Mouse (Mus musculus) olfactory bulb, adult 2 months (tissue): ENCODE measurements around the gene Atp5d. TPM values are rescaled to one million over a fixed set of nuclear protein-coding genes. Genes with fewer than 3 reads are reported as not detected.

ENCODE experiments used
- H3K27ac ChIP-seq: fragments of 200-500 bp; 2 replicates; pipeline ENCODE4 v1.5.1; 2012; ENCODE audit warnings: low read depth, low read length; ENCODE audit not compliant: insufficient read depth
- H3K4me1 ChIP-seq: fragments of 200-500 bp; 2 replicates; pipeline ENCODE4 v1.6.1; 2012; ENCODE audit warnings: low read length; ENCODE audit not compliant: control insufficient read depth, insufficient read depth
- H3K4me3 ChIP-seq: fragments of 200-500 bp; 2 replicates; pipeline ENCODE4 v1.5.1; 2012; ENCODE audit warnings: mild to moderate bottlenecking, low read depth, low read length, moderate library complexity; ENCODE audit not compliant: insufficient read depth
- CTCF ChIP-seq: fragments of 200-500 bp; IDR thresholded peaks from 2 replicates; pipeline ENCODE4 v1.5.1; 2012; ENCODE audit warnings: low read depth, mild to moderate bottlenecking, low read length, moderate library complexity; ENCODE audit not compliant: insufficient read depth
- POLR2A ChIP-seq: fragments of 200-500 bp; IDR thresholded peaks from 2 replicates; pipeline ENCODE4 v1.6.1; 2012; ENCODE audit warnings: mild to moderate bottlenecking, low read depth, low read length, moderate library complexity; ENCODE audit not compliant: insufficient read depth
- WGBS: fragments of 180-500 bp; shearing (Covaris S2); methylation state at CpG from one replicate; pipeline ENCODE4 v1.1.7; 2018; 5-methylcytosine and 5-hydroxymethylcytosine counted together
- polyA plus RNA-seq: library from polyadenylated mRNA; stranded (reverse); fragments of >200 nt; gene quantifications from 2 replicates; pipeline ENCODE4 v1.2.4, GENCODE M21; 2012; ENCODE audit warnings: low replicate concordance; ENCODE audit not compliant: missing spikeins, insufficient read depth, insufficient read length

The Atp5d gene
- polyA plus RNA-seq, 1 experiment, result not detected

DNA sequence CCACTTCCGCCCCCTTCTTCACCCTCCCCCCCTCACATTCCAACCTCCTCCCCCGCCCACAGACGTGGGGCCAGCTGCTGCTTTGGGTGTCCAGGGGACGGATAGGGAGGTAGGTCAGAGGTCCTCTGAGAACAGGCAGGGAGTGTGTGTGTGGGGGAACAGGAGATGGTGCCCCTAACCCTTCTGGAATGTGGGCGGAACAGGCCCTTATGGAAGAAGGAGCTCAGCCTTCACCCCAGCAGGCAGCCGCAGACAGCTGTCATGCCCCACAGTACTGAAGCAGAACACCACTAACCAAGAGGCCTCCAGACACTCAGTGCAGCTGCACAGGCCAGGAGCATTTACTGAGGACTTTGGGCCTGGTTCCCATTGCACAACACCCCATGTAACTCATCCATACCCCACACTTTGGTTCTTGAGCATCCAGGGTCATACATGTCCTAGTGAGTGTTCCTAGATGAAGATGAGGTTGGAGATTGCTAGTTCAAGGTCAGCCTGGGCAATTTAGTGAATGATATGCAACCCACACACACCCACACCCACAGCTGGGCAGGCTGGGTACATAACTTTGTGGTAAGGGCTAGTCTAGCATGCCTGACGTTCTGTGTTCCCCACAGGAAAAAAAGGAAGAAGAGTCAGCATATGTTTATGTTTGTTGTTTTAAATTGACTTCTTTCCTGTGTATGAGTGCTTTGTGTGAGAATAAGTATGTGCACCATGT is 23.2 kb downstream of the Atp5d start:
- no peak overlapping the region for H3K4me3 ChIP-seq
- 29% methylated on average over 7 of the region's 7 CpGs for WGBS
- H3K4me1 ChIP-seq, result peaks cover 83% of the 10 kb centered on the region
- peak overlapping the region; percentile 57 for H3K27ac ChIP-seq
- no peak for TF ChIP-seq CTCF
- TF ChIP-seq POLR2A, result no peak

DNA sequence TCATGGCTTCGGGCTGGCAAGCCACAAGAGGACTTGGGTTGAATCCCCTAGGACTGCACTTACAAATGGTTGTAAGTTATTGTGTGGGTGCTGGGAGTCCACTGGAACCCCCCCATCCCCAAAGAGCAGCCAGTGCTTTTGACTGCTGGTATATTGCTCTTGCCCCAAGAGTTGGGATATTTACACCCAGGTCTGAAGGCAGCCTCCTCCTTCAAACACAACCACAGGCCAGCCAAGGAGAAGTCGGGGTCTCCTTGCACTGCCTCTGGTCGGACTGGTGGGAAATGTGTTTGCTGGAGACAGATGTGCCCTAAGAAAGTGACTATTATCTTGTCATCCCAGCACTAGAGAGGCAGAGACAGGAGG is 23.8 kb downstream of the Atp5d start:
- WGBS, result 73% methylated on average over 3 of the region's 3 CpGs
- no peak for TF ChIP-seq POLR2A
- no peak for TF ChIP-seq CTCF
- no peak overlapping the region for H3K4me3 ChIP-seq
- H3K27ac ChIP-seq, result peak overlapping the region; percentile 57; the same call in 1 of the 2 replicates
- peaks cover 77% of the 10 kb centered on the region for H3K4me1 ChIP-seq

DNA sequence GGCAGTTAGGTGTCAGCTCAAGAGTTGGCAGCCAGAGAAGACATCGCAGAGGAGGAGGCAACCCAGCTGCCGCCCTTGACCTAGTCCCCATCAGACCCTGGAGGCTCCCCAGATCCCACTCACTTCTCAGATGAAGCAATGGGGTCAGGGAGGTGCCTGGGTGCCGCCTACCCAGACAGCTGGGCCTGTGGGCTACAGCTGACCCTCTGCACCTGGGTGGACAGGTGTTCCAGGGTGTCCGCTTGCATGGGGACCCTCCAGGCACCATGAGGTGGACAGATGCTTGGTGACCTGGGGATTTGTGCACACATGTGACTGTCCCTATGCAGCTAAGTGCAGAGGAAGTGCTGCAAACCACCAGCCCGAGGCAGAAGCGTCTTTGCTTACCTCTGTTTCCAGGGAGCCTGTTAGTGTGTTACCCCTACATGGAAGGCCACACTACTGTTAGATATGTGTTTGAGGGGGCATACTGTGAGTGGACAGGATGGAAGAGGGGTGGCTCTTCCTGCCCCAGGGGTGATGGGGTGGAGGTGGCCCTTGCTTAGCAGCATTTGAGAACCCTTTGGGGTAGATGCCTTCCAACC is 24.4 kb downstream of the Atp5d start:
- WGBS, result 82% methylated on average over 6 of the region's 6 CpGs
- no peak for TF ChIP-seq CTCF
- TF ChIP-seq POLR2A, result no peak
- H3K4me1 ChIP-seq, result peaks cover 74% of the 10 kb centered on the region
- no peak overlapping the region for H3K4me3 ChIP-seq
- H3K27ac ChIP-seq, result peak overlapping the region; percentile 57; the same call in 1 of the 2 replicates

DNA sequence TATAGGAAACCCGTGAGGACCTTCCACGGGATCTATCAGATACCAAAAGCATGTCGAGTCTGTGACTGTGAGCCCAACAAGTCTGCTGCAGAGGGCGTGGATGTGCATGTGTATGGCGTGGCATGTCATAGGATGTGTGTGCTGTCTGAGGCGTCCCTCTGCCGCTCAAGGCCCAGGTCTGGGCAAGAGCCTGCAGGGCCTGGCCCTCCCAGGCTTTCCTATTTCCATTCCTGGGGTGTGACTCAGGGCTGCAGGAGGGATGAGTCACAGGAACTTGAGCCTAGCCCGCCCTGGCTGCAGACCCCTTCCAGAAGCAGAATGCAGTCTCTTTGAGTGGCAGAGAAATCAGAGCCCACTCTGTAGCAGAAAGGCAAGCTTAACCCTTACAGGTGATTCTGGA is 25.3 kb downstream of the Atp5d start:
- TF ChIP-seq POLR2A, result no peak
- Histone ChIP-seq H3K4me1 (peaks cover 66% of the 10 kb centered on the region), H3K27ac (peak overlapping the region; percentile 63), H3K4me3 (no peak overlapping the region)
- WGBS, result 44% methylated on average over 8 of the region's 8 CpGs

DNA sequence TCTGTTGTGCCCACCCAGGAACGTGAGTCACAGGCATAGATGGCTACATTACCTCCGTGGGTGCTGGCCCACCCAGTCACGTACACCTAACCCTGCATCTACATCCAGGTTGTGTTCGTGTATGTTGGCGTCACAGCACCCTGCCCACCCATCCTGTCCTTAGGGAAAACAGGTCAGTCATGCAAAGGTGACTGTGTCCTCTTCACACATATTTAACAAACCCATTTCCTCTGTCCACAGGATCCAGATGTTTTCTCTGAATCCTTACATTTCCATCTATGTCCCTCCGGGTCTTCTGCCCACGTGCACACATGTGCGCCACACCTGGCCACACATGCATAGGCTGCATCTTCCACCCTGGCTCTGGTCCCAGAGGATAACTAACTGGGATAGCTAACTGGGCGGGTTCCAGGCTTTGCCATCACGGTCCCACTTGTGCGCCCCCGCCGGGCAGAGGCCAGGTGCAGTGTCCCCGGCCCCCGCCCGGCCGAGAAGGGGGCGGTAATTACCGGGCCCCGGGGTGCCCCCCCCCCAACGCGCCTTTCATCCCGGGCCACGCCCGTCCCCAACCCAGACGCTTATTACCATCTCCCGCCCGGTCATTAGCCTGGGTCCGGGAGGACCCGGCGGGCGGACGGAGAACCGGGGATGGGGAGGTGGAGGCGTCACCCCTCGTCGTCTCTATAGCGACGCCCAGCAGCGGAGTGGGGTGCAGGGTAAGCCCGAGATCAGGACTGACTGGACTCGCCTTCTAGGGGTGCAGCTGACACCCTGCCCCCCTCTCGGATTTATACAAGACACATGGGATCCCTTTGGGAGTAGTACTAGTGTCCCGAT is 25.9 kb downstream of the Atp5d start:
- Histone ChIP-seq H3K27ac (peak overlapping the region; percentile 83), H3K4me1 (peaks cover 60% of the 10 kb centered on the region), H3K4me3 (peak overlapping the region; percentile 48)
- TF ChIP-seq CTCF (no peak), POLR2A (no peak)
- 5% methylated on average over 44 of the region's 44 CpGs for WGBS

DNA sequence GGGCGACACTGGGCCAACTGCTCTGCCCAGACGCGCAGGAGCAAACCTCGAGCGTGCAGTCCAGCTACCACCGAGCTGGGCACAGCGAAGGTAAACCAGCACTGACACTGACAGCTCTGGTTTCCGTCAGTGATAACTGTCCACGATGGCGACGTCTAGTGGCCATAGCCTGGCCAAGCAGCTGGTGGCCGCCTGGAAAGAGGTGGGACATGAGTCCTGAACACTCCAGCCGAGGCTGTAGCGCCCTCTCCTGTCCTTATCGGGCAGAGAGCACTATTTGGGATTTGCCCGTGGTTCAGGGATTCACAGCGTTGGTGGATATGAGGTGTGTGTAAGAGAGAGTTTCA is 26.5 kb downstream of the Atp5d start:
- Histone ChIP-seq H3K4me1 (peaks cover 61% of the 10 kb centered on the region), H3K4me3 (peak overlapping the region; percentile 48), H3K27ac (peak overlapping the region; percentile 87)
- TF ChIP-seq POLR2A (no peak), CTCF (peak; percentile 94)
- 0% methylated on average over 17 of the region's 17 CpGs for WGBS

DNA sequence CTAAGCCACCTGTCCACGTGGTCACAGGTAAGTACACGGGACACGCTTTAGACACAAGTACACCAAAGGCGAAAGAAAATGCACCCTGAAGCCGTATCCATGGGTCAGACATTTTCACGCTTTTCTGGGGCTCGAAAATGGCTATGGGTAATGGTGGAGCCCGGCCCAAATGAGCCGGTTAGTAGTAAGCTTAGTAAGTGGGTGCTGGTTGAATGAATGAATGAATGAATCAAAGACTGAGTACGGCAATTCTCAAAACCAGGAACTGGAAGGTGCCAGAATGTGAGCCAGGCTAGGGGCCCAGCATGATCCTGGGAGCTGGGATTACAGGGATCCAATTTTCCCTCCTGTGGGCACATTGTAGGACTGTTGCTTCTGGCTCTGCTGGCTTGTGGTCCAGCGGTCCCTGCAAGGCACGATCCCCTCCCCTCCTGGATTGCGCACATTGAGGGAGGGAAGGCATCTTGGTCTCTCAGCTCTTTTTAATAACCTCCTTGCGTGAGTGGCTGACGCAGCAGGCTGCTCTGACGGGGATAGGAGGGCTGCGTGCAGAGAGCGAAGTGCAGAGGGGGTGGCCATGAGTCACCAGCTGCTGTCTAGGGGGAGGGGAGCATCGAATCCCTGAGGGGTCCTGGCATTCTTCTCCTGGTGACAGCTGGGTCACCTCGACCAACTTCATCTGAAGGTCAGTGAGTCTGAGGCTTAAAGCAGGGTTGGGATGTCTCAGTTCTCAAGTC is 27.1 kb downstream of the Atp5d start, which contains the start of gene Cirbp:
Gene Cirbp (plus strand): TSS at position 594 of the 737 bp plus-strand sequence.
- Histone ChIP-seq H3K27ac (peak within 1 kb of the TSS; percentile 87), H3K4me3 (peak within 1 kb of the TSS; percentile 48), H3K4me1 (peaks cover 61% of the 10 kb centered on the region)
- TF ChIP-seq CTCF (no peak), POLR2A (no peak)
- 8% methylated on average over 20 of the region's 20 CpGs for WGBS

DNA sequence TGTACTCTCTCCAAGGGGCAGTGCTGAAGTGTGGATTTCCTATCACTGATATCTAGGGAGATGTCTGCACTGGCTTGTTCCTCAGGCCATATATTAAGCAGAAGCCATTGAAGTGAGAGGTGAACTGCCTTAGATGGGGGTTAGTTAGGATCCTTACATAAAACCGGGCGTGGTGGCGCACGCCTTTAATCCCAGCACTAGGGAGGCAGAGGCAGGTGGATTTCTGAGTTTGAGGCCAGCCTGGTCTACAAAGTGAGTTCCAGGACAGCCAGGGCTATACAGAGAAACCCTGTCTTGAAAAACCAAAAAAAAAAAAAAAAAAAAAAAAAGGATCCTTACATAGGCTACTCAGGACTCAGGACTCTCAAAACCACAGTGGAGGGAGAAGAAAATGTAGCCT is 27.7 kb downstream of the Atp5d start:
- Histone ChIP-seq H3K4me1 (peaks cover 58% of the 10 kb centered on the region), H3K4me3 (0 out of 2 replicates have a peak overlapping the region, but pooled peaks have one; percentile 6), H3K27ac (peak overlapping the region; percentile 87)
- WGBS, result 85% methylated on average over 4 of the region's 4 CpGs
